Mouse (Mus musculus) gastrocnemius, postnatal 25 days (tissue): ENCODE results near the gene Tgif2. TPM values are rescaled to one million over a fixed set of nuclear protein-coding genes. Genes with fewer than 3 reads are reported as not detected.
"Not testable (repeated sequence)": the region's sequence is repeated elsewhere in the genome, so short reads cannot be mapped to it uniquely, and the experiment has no call there.

Experiments
- DNase-seq: peaks from one replicate; pipeline ENCODE4 v3.0.0; 2022
- total RNA-seq, 2 experiments: library from RNA; stranded (reverse); gene quantifications; 1 replicate in 1 of 2; 2 replicates in 1 of 2; pipeline ENCODE4 v1.2.3; 2021

The Tgif2 gene
- total RNA-seq, 2 experiments from 2014 or later = 0.46 to 0.86 TPM

- no peak for DNase-seq
Measured at GRCm38 (mm10) chr2:156842711-156843110, 2.9 kb downstream of the Tgif2 start.

- DNase-seq = no peak
Measured at GRCm38 (mm10) chr2:156843331-156843730, 3.5 kb downstream of the Tgif2 start.

DNA sequence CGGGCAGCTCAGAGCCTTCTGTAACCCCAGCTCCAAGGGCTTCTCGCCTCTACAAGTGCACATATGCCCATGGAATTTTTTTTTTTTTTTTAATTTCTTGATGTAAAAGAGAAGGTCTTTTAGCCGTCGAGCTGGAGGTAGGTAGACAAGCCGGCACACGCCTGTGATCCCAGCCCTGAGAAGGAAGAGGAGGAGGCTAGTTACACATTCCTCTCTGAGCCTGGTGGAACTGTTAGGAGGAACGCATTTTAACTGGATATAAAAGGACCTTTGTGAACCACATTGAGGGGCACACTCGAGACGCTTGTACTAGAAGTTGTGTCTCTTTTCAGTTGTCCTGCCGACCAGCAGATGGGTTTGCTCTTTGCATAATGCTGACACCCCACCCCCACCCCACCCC lies 4.9 kb downstream of the Tgif2 start:
- no peak for DNase-seq

DNA sequence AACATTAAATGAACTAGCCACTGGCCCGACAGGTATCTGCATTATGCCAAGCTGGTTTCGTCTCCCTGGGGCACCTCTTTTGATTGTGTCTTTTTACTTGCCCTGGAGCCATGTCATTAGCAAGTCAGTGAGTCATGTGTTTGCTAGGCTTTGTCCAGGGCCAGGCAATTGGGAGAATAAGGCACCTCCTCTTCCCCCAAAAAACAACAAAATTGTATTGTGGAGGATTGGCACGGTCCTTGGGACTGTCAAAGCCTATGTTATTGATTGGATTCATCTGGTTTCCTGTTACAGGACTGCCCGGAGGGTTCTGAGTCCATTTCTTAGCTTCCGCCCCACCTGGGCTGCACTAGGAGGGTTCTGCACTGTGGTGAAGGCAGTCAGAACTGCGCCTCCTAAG lies 7.8 kb downstream of the Tgif2 start:
- DNase-seq = no peak

- DNase-seq = no peak
Measured at GRCm38 (mm10) chr2:156848526-156849182, 8.8 kb downstream of the Tgif2 start.

DNA sequence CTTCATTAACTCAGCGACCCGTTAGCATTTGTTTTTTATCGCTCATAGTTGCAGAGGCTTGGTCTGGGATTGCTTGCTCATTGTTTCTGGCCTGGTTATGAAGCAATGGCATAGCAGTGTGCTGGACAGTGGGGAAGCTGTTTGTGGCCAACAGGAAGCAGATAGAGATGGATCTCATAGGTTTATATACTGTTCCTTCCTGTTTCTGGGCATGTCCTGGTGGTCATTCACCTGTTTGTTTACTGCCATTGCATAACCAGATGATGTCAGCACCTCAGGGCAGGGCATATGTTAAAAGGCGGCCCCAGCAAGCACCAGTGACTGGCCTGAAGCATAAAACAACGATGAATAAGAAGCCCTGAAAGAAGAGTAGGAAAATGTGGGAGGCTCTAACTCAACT lies 10.7 kb downstream of the Tgif2 start:
- DNase-seq = no peak

GRCm38 (mm10) chr2:156853584-156853983 lies 13.8 kb downstream of the Tgif2 start:
- DNase-seq = not testable (repeated sequence)

DNA sequence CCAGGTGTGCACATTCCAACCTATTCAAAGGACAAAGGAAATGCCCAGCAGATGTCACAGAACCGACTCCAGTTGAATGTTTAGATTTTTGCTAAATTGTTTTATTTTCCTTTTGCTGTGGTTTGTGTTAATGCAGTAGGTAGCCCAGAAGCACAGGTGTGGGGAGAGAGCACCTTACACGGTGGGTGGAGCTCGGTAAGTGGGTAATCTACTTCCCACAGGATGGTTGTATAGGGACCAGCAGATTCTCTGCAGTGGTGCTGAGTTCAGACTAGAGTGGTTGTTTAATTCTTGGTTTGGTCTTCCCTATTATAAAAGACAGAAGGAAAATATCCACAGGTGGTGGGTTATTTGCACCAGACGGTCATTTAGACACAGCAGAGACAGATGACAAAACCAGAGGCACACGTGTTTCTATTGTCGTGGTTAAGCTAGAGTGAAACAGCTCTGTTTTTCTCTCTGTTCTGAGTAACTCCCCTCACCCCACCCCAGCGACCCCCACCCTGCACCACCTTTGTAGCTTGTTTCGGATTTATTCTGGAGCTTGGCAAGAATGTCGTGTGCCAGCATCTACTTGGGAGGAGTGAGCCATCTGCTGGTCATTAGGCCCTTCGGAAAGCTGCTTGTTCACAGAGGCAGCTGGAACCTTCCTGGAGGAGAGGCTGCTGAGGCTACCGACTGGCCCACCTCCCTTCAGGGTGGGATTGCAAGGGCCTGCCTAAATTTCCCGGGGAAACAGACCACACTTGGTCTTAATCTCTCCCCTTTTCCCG lies 14.4 kb downstream of the Tgif2 start:
- not testable (repeated sequence) for DNase-seq

- DNase-seq = no peak
Measured at GRCm38 (mm10) chr2:156856311-156856710, 16.5 kb downstream of the Tgif2 start.

DNA sequence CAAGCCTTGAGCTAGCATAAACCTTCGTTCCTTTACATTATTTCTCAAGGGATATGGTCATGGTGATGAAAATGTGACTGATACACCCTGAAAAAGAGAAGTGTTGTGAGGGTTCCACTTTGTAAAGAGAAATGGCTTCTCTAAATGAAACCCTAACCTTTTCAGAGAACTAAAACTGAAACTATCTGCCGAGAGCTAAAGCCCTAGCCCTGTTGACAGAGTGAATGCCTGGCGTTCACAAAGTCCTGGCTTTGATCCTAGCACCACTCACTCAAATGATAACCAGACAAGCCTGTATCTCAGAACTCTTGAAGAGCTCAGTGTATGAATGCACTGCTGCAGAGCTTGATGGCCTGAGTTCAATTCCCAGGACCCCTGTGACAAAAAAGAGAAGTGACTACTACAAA lies 17.6 kb downstream of the Tgif2 start:
- DNase-seq = no peak

DNA sequence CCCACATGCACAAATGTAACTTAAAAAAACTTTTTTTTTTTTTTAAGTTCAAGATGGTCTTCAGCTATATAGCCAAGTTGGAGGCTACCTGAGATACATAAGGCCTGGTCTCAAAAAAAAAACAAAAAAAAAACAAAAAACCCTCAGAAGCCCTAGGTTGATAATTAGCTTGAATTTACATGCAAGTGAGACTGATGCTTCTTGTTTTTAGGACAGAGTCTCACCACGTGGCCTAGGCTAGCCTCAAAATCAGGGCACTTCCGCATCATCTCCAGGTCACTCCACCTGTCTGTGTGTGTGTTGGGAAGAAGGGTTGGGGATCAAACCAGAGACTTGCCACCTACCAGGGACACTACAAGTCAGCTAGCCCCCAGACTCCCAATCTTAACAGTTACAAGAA lies 18.0 kb downstream of the Tgif2 start, which contains the start of gene 4930518I15Rik:
TSS of gene 4930518I15Rik (minus strand) at position 112 of the 400 bp plus-strand sequence.
- DNase-seq = no peak

DNA sequence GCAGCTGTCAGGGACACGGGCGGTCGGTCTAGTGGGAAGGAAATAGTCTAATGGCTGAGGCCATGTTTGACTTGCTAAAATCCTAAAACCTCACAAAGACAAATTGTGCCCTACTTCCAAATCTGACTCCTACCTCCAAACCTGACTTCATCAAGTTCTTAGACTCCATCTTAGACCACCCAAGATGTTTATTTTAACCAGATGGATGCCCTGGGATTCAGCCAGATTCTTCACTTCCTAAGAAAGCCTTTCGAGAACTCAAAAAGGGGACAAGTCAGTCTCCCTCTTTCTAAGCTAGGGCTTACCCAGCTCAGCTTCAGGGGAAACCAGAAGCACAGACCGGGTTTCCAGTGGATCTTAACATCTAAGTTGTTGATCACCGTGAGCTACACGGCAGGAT lies 18.9 kb downstream of the Tgif2 start:
- DNase-seq = no peak

GRCm38 (mm10) chr2:156862041-156862717 lies 22.4 kb downstream of the Tgif2 start:
- no peak for DNase-seq

- DNase-seq = peak; percentile 98
Measured at GRCm38 (mm10) chr2:156862772-156863486, 23.1 kb downstream of the Tgif2 start, which contains the start of gene Rab5if. Gene Rab5if, plus strand, starts transcription at chr2:156863128.

DNA sequence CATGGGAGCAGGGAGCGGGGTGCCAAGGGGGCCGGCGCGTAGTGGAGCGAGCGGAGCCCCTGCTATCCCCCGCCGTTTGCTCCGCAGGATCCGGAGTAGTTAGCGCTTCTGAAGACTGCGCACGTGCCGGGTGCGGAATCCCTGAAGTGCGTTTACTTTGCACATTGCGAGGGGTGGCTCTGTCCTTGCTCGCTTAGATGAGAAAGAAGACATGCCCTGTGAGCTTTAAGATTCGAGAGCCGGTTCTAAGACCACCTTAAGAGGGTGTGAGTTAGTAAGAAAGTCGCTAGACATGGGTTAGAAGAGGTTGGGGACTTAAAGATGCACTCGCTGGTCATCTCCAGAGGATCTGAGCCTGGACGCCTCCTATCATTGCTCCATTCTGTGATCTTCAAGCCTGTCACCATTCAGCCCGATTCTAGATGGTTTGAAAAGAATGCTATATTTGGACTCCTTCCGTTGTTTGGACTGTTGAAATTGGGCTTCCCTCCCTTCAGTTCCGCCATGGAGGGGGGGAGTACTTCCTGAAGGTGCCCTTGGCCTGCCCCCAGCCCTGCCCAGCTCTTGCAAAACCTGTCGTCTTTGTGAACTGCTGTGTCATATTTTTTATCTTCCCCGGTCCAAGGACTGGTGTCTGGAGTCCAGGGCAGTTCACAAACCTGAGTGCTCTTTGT lies 23.8 kb downstream of the Tgif2 start:
- no peak for DNase-seq

- DNase-seq = no peak
Measured at GRCm38 (mm10) chr2:156864481-156864880, 24.7 kb downstream of the Tgif2 start.

- no peak for DNase-seq
Measured at GRCm38 (mm10) chr2:156868994-156869393, 29.2 kb downstream of the Tgif2 start.

GRCm38 (mm10) chr2:156869554-156869953 lies 29.7 kb downstream of the Tgif2 start:
- DNase-seq = no peak

DNA sequence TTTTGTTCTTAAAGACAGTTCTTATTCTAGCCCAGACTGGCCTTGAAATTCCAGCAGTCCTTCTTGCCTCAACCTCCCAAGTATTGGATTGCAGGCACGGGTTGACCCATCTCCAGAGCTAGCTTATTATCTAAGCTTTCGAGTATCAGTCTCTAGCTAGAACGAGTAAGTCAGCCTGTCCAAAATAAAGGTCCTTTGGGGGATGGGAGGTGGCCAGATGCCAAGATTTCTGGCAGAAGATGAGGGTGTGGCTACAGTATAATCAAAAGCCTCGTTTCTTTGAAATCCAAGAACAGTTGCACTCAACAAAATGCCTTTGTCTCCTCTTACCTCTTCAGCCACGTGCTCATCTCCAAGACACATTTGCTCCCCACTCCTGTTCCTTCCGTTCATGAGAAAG lies 30.7 kb downstream of the Tgif2 start:
- DNase-seq = no peak

- no peak for DNase-seq
Measured at GRCm38 (mm10) chr2:156873629-156874028, 33.8 kb downstream of the Tgif2 start.

DNA sequence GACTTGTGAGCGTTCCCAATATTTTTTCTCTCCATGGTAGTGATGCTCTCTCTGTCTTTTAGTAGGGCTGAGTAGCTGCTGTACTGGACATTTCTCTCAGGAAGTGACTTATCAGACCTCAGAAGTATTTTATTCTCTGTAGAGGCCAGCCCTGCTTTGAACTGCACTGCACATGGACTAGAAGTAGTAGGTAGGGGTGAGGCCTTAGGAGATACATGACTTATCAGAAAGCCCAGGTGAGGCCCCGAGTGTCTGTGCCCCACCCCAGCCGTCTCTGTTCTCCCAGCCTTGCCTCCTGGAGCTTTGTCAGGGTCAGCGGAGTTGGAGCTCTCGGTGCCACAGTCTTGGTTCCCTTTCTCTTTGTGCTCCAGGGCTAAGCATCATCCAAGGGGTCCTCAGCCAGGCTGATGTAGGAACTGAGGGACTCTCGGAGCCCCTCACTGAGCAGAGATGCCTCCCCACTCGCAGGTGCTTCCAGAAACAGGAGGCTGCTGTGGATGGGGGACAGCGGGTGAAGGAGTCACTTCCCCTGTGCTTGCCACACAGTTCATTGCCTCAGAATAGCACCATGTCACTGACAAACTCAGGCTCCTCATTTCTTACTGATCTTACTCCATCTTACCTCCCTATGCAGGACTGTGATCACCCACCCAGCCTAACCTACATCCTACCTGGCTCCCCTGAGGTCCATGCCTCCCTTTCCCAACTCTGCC lies 34.4 kb downstream of the Tgif2 start:
- DNase-seq = no peak
